Mouse (Mus musculus): ENCODE measurements around the gene Gosr2.

The Gosr2 gene

GRCm38 (mm10) chr11:103697565-103698176, at the start of gene Gosr2:
TSS of gene Gosr2 (minus strand) at chr11:103697898.
- DNase-seq = peak; percentile 86 to 91

GRCm38 (mm10) chr11:103735046-103735781, 37.5 kb upstream of the Gosr2 start:
- DNase-seq = peak; percentile 30 to 31

- DNase-seq = no peak
Observed at GRCm38 (mm10) chr11:103734411-103735045, 36.8 kb upstream of the Gosr2 start.

- DNase-seq = no peak
Observed at GRCm38 (mm10) chr11:103733961-103734360, 36.3 kb upstream of the Gosr2 start.

GRCm38 (mm10) chr11:103733069-103733468, 35.4 kb upstream of the Gosr2 start:
- no peak for DNase-seq

- DNase-seq = no peak
Observed at GRCm38 (mm10) chr11:103732306-103732705, 34.6 kb upstream of the Gosr2 start.

GRCm38 (mm10) chr11:103731594-103731993, 33.9 kb upstream of the Gosr2 start:
- no peak for DNase-seq

- no peak for DNase-seq
Observed at GRCm38 (mm10) chr11:103729282-103729985, 31.7 kb upstream of the Gosr2 start.

GRCm38 (mm10) chr11:103724331-103724771, 26.7 kb upstream of the Gosr2 start:
- peak in 1 of 2 experiments; percentile 18 for DNase-seq

- DNase-seq = peak; percentile 30 to 33
Observed at GRCm38 (mm10) chr11:103722040-103722481, 24.4 kb upstream of the Gosr2 start.

- peak; percentile 52 to 58 for DNase-seq
Observed at GRCm38 (mm10) chr11:103721468-103722039, 23.9 kb upstream of the Gosr2 start.

- DNase-seq = no peak
Observed at GRCm38 (mm10) chr11:103719436-103719835, 21.7 kb upstream of the Gosr2 start.

- no peak for DNase-seq
Observed at GRCm38 (mm10) chr11:103716971-103717370, 19.3 kb upstream of the Gosr2 start.

GRCm38 (mm10) chr11:103714074-103714473, 16.4 kb upstream of the Gosr2 start:
- DNase-seq = no peak

GRCm38 (mm10) chr11:103711851-103712587, 14.3 kb upstream of the Gosr2 start:
- no peak for DNase-seq

GRCm38 (mm10) chr11:103709982-103710381, 12.3 kb upstream of the Gosr2 start:
- DNase-seq = no peak

- DNase-seq = no peak
Observed at GRCm38 (mm10) chr11:103707005-103707404, 9.3 kb upstream of the Gosr2 start.

- DNase-seq = peak in 1 of 2 experiments; percentile 11
Observed at GRCm38 (mm10) chr11:103698226-103698625, 528 bp upstream of the Gosr2 start.

GRCm38 (mm10) chr11:103696851-103697564, 690 bp downstream of the Gosr2 start:
- DNase-seq = no peak

- DNase-seq = peak; percentile 19 to 28
Observed at GRCm38 (mm10) chr11:103693241-103693640, 4.5 kb downstream of the Gosr2 start.

GRCm38 (mm10) chr11:103691036-103691435, 6.7 kb downstream of the Gosr2 start:
- DNase-seq = no peak
